Mouse (Mus musculus): ENCODE data around the gene Dvl1. TPM values are rescaled to one million over a fixed set of nuclear protein-coding genes. Genes with fewer than 3 reads are reported as not detected.
A peak's percentile ranks its signal among the peaks of the same experiment; 100 is the strongest.

The Dvl1 gene
- polyA plus RNA-seq, 1 experiment from 2014 or later: 7.7 TPM

DNA sequence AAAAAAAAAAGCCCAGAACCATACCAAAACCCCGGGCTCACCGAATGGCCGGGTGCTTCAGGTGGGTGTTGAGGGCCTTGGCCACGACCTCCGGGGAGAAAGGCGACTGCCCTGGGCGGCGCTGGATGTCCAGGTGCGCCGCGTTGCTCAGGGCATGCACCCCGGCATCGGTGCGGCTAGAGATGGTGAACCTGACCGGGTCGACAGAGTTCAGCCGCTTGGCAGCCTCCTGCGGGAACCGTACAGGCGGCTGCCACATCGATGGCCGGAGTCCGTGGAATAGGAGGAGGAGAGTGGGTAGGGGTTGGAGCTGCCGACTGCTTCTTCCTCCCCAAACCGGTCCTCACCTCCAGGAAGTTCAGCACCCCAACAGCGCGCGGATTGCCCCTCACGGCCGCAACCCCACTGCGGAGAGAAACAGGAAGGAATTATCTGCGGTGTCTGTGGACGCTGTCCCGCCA, 43.8 kb downstream of the Dvl1 start:
- peak overlapping the region; percentile 97 for H3K4me2 ChIP-seq (ENCODE audit: low read depth, low read length)
- H3K36me3 ChIP-seq (replicated peaks; ENCODE audit: control insufficient read depth, insufficient read depth, low read depth, low read length): peaks cover 8% of the 10 kb centered on the region
- H3K27me3 ChIP-seq (ENCODE audit: control insufficient read depth, insufficient read depth, low read length): no peaks in the 10 kb centered on the region
- under 1% methylated on average over 34 of the region's 34 CpGs for WGBS
- ATAC-seq (replicated peaks; ENCODE audit: insufficient number of reproducible peaks, low FRiP score, low TSS enrichment, low read depth) (no peak), DNase-seq (ENCODE audit: low spot score) (no peak)
- H3K4me3 ChIP-seq (ENCODE audit: low read depth, low read length): peak overlapping the region; percentile 86
- peaks cover 4% of the 10 kb centered on the region for H3K4me1 ChIP-seq (ENCODE audit: control insufficient read depth, insufficient read depth, low read length)
- no peaks in the 10 kb centered on the region for H3K9me3 ChIP-seq (replicated peaks; ENCODE audit: control insufficient read depth, low read length)
- no peak overlapping the region for H3K27ac ChIP-seq (replicated peaks; ENCODE audit: low read depth, low read length)
- H3K9ac ChIP-seq (replicated peaks; ENCODE audit: low read length): peak overlapping the region; percentile 77

DNA sequence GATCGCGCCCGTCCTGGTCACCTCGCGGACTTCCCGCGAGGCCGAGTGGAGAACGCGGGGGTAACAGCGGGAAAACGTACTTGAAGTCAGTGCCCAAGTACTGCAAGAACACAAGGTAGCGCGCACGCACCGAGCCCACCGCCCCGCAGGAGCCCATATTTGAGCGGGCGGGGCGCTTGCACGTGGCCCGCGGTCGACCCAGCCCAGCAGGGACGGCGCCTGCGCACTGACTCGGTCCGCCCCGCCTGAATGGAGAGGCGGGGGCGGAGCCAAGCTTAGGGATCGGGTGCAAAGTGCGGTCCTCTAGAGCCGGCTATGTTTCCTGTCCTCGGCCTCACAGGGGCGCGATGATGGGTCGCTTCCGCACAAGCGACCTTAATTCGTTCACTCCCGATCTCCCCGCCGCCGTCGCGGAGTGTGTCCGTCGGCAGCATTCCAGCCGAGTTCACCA, 44.4 kb downstream of the Dvl1 start, which contains the start of the genes Pusl1 and Acap3:
Gene Pusl1, minus strand, starts transcription at position 231 of the 451 bp plus-strand sequence.
Gene Acap3, plus strand, starts transcription at position 272 of the 451 bp plus-strand sequence.
- Histone ChIP-seq H3K27me3 (ENCODE audit: control insufficient read depth, insufficient read depth, low read length) (no peaks in the 10 kb centered on the region), H3K36me3 (replicated peaks; ENCODE audit: control insufficient read depth, insufficient read depth, low read depth, low read length) (peaks cover 6% of the 10 kb centered on the region), H3K4me2 (ENCODE audit: low read depth, low read length) (peak within 1 kb of the TSS; percentile 97), H3K9me3 (replicated peaks; ENCODE audit: control insufficient read depth, low read length) (no peaks in the 10 kb centered on the region), H3K4me3 (ENCODE audit: low read depth, low read length) (peak within 1 kb of the TSS; percentile 86), H3K27ac (replicated peaks; ENCODE audit: low read depth, low read length) (peak within 1 kb of the TSS; percentile 90), H3K4me1 (ENCODE audit: control insufficient read depth, insufficient read depth, low read length) (peaks cover 4% of the 10 kb centered on the region), H3K9ac (replicated peaks; ENCODE audit: low read length) (peak within 1 kb of the TSS; percentile 83)
- WGBS: under 1% methylated on average over 52 of the region's 52 CpGs
- peak; percentile 97 for DNase-seq (ENCODE audit: low spot score)
- ATAC-seq (replicated peaks; ENCODE audit: insufficient number of reproducible peaks, low FRiP score, low TSS enrichment, low read depth): peak; percentile 76

DNA sequence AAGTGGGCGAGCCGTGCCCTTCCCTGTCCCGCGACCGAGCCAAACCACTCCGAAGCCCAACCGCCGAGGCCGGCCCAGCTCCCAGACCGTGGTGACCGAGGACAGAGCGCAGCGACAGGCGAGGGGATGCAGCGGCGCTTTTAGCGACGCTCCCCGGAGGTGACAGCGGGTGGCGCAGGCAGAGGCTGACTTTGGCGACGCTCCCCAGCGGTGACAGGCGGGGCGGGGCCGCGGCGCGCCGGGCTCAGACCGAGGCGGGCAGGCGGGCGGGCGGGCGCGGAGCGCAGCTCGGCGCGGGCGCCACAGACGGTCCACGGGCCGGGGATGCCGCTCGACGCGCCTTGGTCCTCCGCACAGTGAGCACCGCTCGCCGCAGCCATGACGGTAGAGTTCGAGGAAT, 44.8 kb downstream of the Dvl1 start:
- H3K4me2 ChIP-seq (ENCODE audit: low read depth, low read length): peak overlapping the region; percentile 97
- H3K4me1 ChIP-seq (ENCODE audit: control insufficient read depth, insufficient read depth, low read length): peaks cover 4% of the 10 kb centered on the region
- DNase-seq (ENCODE audit: low spot score) (peak; percentile 88), ATAC-seq (replicated peaks; ENCODE audit: insufficient number of reproducible peaks, low FRiP score, low TSS enrichment, low read depth) (peak; percentile 85)
- peak overlapping the region; percentile 86 for H3K4me3 ChIP-seq (ENCODE audit: low read depth, low read length)
- peak overlapping the region; percentile 90 for H3K27ac ChIP-seq (replicated peaks; ENCODE audit: low read depth, low read length)
- no peaks in the 10 kb centered on the region for H3K9me3 ChIP-seq (replicated peaks; ENCODE audit: control insufficient read depth, low read length)
- peaks cover 4% of the 10 kb centered on the region for H3K36me3 ChIP-seq (replicated peaks; ENCODE audit: control insufficient read depth, insufficient read depth, low read depth, low read length)
- peak overlapping the region; percentile 83 for H3K9ac ChIP-seq (replicated peaks; ENCODE audit: low read length)
- WGBS: under 1% methylated on average over 53 of the region's 56 CpGs
- H3K27me3 ChIP-seq (ENCODE audit: control insufficient read depth, insufficient read depth, low read length): no peaks in the 10 kb centered on the region

DNA sequence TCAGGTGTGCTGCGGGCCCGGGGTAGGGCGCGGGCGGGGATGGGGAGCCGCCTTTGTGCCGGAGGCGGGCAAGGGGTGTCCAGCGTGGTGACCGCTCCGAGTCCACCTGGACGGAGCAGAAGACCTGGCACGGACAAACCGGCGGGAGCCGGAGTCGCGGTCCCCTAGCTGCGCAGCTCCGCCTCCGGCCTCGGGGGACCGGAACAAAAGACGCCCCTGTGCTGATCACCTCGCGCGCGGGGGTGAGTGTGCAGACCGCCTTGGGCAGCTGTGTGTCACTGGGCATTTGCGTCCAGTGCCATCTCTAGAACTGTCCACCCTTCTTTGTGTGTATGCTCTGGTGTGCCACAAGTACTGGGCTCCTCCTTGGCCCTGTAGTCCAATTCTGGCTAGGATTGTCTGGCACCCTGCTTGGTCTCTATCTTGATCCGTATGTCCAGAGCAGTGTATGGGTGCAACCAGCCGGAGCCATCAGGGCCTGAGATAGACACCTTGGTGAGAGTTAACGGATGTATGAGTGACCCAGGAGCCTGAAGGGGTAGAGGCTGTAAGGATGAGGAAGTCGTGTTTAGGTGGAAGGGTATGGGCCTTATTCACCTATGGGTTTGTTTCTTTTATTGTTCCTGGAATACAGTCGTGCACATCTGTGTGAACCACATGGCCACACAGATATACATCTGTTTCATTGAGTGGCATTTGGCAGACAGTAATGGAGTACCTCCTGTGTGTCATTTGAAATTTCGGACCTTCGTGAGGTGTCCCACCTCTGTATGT, 45.4 kb downstream of the Dvl1 start:
- 6% methylated on average over 37 of the region's 37 CpGs for WGBS
- Histone ChIP-seq H3K4me2 (ENCODE audit: low read depth, low read length) (peak overlapping the region; percentile 97), H3K4me3 (ENCODE audit: low read depth, low read length) (peak overlapping the region; percentile 86), H3K9me3 (replicated peaks; ENCODE audit: control insufficient read depth, low read length) (no peaks in the 10 kb centered on the region), H3K27ac (replicated peaks; ENCODE audit: low read depth, low read length) (peak overlapping the region; percentile 90; the same call in 1 of the 2 replicates), H3K36me3 (replicated peaks; ENCODE audit: control insufficient read depth, insufficient read depth, low read depth, low read length) (peaks cover 4% of the 10 kb centered on the region), H3K4me1 (ENCODE audit: control insufficient read depth, insufficient read depth, low read length) (peaks cover 4% of the 10 kb centered on the region), H3K9ac (replicated peaks; ENCODE audit: low read length) (peak overlapping the region; percentile 83), H3K27me3 (ENCODE audit: control insufficient read depth, insufficient read depth, low read length) (no peaks in the 10 kb centered on the region)
- DNase-seq (ENCODE audit: low spot score): peak; percentile 34
- ATAC-seq (replicated peaks; ENCODE audit: insufficient number of reproducible peaks, low FRiP score, low TSS enrichment, low read depth): peak; percentile 53

DNA sequence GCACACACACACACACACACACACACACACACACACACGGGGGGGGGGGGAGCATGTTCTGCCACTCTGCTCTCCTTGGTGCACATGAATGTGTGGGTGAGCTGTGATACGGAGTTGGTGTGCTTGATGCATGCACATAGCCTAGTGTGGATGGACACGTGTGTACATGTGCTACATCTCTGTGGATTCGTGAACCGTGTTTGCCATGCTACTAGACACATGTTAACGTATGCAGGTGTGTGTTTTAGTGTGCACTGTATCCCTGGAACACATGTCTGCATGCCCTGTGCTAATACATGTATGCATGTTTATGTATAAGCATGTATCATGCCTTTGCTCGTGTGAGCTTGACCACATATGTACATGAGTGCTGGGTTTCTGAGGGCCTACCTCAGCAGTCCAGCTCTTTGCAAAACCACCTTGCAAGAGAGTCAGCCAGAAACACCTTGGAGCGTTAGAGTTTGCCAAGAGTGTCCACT, 46.0 kb downstream of the Dvl1 start:
- Histone ChIP-seq H3K36me3 (replicated peaks; ENCODE audit: control insufficient read depth, insufficient read depth, low read depth, low read length) (peaks cover 1% of the 10 kb centered on the region), H3K27ac (replicated peaks; ENCODE audit: low read depth, low read length) (no peak overlapping the region), H3K4me1 (ENCODE audit: control insufficient read depth, insufficient read depth, low read length) (peaks cover 4% of the 10 kb centered on the region), H3K9ac (replicated peaks; ENCODE audit: low read length) (peak overlapping the region; percentile 83), H3K4me3 (ENCODE audit: low read depth, low read length) (peak overlapping the region; percentile 86), H3K4me2 (ENCODE audit: low read depth, low read length) (peak overlapping the region; percentile 97), H3K27me3 (ENCODE audit: control insufficient read depth, insufficient read depth, low read length) (no peaks in the 10 kb centered on the region), H3K9me3 (replicated peaks; ENCODE audit: control insufficient read depth, low read length) (no peaks in the 10 kb centered on the region)
- ATAC-seq (replicated peaks; ENCODE audit: insufficient number of reproducible peaks, low FRiP score, low TSS enrichment, low read depth) (no peak), DNase-seq (ENCODE audit: low spot score) (no peak)
- WGBS: 72% methylated on average over 8 of the region's 8 CpGs

DNA sequence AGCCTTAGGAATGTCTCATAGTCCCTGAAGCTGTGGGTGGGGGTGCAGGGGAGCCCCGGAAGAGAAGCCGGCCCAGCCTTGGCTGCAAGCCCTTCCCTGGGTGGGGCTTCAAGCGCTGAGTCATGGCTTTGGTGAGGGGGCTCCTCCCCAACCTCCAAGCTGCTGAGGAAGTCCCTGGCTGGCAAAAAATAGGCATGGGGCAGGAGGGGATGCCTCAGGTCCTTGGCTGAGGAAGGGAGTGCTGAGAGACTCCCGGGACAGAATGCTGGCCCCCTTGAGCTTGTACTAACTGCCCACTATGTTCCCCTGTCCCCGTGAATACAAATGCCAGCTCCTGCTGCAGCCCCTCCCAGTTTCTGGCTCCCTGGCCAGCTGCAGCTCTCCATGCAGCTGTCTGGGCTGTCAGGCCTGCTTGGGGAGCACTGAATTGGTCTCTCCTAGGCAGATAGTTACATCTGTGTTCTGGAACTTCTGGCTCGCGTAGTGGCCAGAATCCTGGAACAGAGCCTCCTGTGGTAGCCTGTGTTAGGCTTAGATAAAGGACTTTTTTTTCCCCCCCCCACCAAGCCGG, 47.2 kb downstream of the Dvl1 start:
- 34% methylated on average over 8 of the region's 8 CpGs for WGBS
- no peak overlapping the region for H3K9ac ChIP-seq (replicated peaks; ENCODE audit: low read length)
- no peak for ATAC-seq (replicated peaks; ENCODE audit: insufficient number of reproducible peaks, low FRiP score, low TSS enrichment, low read depth)
- no peak overlapping the region for H3K4me2 ChIP-seq (ENCODE audit: low read depth, low read length)
- DNase-seq (ENCODE audit: low spot score): no peak
- H3K4me3 ChIP-seq (ENCODE audit: low read depth, low read length): no peak overlapping the region
- no peak overlapping the region for H3K27ac ChIP-seq (replicated peaks; ENCODE audit: low read depth, low read length)
- peaks cover 4% of the 10 kb centered on the region for H3K4me1 ChIP-seq (ENCODE audit: control insufficient read depth, insufficient read depth, low read length)
- H3K27me3 ChIP-seq (ENCODE audit: control insufficient read depth, insufficient read depth, low read length): no peaks in the 10 kb centered on the region
- H3K9me3 ChIP-seq (replicated peaks; ENCODE audit: control insufficient read depth, low read length): no peaks in the 10 kb centered on the region
- H3K36me3 ChIP-seq (replicated peaks; ENCODE audit: control insufficient read depth, insufficient read depth, low read depth, low read length): peaks cover 2% of the 10 kb centered on the region; the same call in 1 of the 2 replicates

DNA sequence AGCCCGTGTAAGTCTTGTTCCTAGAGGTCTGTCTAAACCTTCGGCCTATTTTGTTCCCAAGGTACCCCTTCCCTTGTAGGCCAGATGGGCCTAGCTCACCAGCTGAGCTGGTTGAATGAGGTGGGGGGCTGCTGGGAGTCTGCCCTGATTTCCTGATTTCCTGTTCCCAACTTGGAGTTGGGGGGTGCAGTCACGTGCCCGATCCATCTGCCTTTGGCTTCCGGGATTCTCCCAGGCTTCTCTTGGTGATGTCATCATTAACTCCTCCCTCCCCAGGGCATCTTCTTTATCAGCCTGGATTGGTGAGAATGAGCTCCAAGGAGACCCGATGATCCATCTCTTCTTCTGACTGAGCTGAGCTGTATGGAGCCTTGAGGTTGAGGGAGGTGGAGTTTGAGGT, 48.0 kb downstream of the Dvl1 start:
- Histone ChIP-seq H3K4me3 (ENCODE audit: low read depth, low read length) (no peak overlapping the region), H3K36me3 (replicated peaks; ENCODE audit: control insufficient read depth, insufficient read depth, low read depth, low read length) (peaks cover 2% of the 10 kb centered on the region; the same call in 1 of the 2 replicates), H3K9me3 (replicated peaks; ENCODE audit: control insufficient read depth, low read length) (no peaks in the 10 kb centered on the region), H3K4me1 (ENCODE audit: control insufficient read depth, insufficient read depth, low read length) (peaks cover 4% of the 10 kb centered on the region), H3K9ac (replicated peaks; ENCODE audit: low read length) (no peak overlapping the region), H3K27ac (replicated peaks; ENCODE audit: low read depth, low read length) (no peak overlapping the region), H3K4me2 (ENCODE audit: low read depth, low read length) (no peak overlapping the region), H3K27me3 (ENCODE audit: control insufficient read depth, insufficient read depth, low read length) (no peaks in the 10 kb centered on the region)
- ATAC-seq (replicated peaks; ENCODE audit: insufficient number of reproducible peaks, low FRiP score, low TSS enrichment, low read depth) (no peak), DNase-seq (ENCODE audit: low spot score) (peak; percentile 6)
- 43% methylated on average over 6 of the region's 6 CpGs for WGBS
